Mouse (Mus musculus): ENCODE data around the gene Gm44511.

DNA sequence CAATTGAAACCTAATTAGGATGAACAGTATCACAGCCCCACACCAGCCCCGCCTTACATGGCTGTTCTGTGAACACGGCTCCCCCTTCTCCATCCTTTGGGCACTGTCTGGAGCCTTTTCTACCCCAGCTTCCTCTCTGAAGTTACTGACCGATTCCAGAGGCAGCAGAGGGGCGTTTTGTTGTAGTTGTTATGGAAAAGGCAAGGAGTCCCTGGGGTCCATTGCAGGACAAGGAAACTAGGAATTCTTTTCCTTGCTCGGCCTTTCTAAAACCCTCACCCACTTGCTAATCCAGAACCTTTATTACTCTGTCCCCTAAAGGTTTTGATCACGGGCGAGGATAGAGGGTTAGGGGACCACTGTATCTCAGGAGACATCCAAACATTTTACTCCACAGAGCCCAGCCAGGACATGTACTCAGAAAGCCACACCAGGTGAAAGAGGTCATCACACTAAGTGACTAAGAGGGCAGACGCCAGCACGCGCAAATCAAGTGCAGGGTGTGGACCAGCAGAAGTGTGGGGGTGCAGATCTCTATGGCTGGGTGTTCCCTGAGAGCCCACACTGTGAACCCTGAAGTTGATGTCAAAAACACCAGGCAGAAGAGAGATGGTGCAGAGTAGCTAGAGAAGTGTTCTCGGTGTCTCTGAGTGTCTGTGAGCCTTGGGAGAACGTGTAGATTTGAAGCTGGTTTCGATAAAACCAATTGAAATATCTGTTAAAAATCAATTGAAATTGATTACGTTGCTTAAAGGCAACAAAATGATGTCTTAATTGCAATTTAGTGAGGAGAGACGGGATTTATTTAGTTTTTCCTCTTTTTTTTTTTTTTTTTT, 28.0 kb downstream of the Gm44511 start:
- TF ChIP-seq CTCF (IDR thresholded peaks at IDR 0.05; ENCODE audit: low read depth, low read length) = no peak
- TF ChIP-seq GATA1 (IDR thresholded peaks at IDR 0.05; ENCODE audit: borderline replicate concordance, low read length) = no peak
